Mouse (Mus musculus): ENCODE results near the gene Mrpl40.
"Not testable (repeated sequence)": the region's sequence is repeated elsewhere in the genome, so short reads cannot be mapped to it uniquely, and the experiment has no call there.

Gene Mrpl40

DNA sequence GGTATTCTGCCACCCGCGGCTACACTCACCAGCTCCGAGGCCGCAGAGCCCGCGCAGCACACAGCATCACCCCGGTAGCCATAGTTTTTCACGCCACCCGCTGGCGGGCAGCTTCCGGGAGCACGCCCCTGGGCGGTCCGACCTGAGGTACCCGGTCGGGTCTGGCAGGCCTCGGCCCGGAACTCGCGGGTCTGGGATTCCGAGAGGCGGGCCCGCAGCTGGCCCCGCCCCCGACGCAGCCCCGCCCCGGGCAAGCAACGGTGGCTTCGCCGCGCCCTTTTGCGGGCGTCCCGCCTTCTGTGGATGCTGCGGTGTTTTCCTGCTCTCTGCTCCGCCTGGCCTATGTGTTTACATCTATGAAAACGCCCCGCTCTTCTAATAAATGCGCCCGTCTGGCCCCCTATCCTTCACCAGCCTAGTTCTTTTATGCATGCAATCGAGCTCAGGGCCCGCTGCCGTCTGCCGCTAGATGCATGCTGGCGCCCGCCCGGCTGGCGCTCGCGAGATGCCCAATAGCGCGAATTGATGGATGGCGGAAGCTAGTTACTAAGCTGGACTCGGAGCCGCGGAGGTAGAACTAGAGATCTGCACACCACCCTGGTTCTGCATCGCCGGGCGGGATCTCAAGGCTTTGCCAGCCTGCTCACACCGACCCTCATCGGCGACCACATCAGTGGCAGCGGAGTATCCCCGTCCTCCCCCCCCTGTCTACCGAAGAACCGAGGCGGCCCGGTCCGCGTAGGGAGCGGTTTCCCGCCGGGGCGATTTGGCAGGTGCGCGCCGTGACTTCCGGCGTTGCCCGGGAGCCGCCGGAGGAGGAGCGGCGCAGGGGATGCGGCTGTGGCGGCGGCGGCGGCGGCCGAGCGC is at the start of gene Mrpl40, which contains the start of gene Hira:
Mrpl40 (minus strand) TSS at position 421 of the 867 bp plus-strand sequence.
Hira (plus strand) TSS at position 596 of the 867 bp plus-strand sequence.
- peak; percentile 95 for DNase-seq (ENCODE audit: low spot score in 2 of 2)

DNA sequence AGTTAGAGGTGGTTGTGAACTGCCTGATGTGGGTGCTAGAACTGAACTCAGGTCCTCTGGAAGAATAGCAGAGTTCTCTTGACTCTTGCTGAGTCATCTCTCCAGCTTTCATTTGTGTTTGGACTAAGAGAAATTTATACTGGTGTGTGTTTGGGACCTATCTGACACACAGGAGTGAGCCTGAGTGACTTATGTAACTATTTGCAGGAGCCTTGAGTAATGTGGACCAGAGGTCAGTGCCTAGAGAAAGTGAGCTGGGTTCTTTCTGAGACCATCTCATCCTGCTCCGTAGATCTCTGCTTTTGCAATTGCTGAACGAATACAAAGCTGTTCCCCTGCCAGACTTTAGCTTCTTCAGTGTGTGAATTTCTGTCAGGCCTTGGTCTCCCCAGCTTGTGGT is 45.1 kb upstream of the Mrpl40 start:
- no peak for DNase-seq (ENCODE audit: low spot score in 2 of 2)

DNA sequence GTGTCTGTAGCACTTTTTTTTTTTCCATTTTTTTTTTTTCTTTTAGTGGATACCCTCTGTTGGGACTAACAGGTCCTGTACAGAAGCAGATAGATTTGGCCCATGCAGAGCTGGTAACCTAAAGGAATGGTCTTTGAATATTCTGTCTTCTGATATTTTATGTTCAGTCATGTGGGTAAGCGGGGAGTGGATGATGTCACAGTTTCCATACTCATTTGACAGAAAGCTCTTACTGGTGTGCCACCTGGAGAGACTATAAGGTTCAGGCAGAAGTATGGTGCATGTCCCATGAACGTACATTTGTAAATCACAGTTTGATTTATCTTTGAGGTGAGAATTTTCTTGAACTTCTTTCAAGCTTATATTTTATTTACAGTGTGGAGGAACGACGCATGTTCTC is 39.4 kb upstream of the Mrpl40 start:
- no peak for DNase-seq (ENCODE audit: low spot score in 2 of 2)

DNA sequence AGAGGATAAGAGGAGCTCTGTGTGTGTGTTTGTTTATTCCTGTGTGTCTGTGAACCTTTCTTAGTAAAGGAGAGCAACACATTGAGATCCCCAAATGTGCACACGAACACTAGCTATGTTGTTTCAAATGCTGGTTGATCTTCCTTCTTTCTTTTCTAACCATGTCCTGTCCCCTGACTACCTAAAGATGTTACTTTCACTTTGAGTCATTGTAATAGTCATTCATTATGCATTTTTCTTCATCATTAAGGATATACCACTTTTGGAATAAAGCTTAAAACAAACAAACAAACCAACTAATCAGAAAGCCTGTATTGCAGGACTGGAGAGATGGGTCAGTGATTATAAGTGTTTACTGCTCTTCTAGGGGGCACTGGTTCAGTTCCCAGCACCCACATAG is 29.0 kb upstream of the Mrpl40 start:
- no peak for DNase-seq (ENCODE audit: low spot score in 2 of 2)

DNA sequence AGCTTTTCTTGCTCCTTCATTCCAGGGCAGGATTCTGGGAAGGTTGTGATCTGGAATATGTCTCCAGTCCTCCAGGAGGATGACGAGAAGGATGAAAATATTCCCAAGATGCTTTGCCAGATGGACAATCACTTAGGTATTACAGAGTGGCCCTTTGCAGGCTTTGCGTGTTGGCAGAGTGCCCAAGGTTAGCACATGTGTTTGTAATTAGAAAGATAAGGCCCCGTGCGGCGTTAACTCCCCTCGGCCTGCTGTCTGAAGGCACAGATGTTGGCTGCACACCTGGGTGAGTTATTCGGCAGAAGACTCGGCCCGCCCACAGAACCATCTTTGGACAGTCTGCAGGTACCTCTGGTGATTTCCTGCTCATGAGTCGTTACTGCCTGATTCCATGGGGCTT is 19.8 kb upstream of the Mrpl40 start:
- no peak for DNase-seq (ENCODE audit: low spot score in 2 of 2)

DNA sequence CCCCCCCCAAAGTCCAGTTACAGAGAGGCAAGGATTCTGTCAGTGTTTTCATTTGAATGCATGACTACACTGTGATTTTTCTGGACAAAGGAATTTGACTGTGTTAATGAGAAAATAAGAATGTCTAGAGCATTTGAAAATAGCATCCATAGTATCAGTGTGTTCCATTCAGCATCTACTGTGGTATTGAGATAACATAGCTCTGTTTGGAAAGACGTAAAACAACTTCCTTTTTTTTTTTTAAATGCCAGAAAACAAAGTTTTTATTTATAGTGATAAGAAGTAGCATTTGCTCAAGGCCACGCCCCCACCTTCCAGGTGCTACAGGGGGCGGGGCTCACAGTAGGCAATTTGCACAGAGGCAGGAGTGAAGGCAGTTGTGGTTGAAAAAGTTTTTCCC is 18.6 kb upstream of the Mrpl40 start:
- no peak for DNase-seq (ENCODE audit: low spot score in 2 of 2)

DNA sequence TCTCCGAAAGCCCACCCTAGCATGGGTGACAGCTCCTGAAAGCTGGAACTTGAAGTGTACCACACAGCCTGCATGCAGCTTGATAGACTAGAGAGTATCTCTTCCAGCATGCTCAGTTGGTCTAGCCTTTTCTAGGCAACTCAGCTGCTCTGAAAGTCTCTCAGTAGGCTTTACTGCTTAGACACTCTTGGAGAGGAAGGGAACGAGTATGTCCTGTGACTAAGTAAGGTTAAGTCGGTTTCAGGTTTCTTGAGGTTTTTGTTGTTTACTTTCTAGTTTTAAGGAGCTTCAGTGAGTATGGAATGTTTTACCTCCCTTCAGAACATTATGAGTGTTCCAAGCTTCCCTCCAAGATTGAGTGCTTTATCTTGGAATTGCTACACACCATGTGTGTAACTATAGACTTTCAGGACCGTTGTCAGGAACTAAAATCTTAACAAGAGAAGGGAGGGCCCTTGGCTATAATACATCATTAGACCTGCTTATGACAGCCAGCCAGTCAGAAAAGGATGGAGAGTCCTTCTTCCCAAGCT is 17.2 kb upstream of the Mrpl40 start:
- DNase-seq (ENCODE audit: low spot score in 2 of 2), result no peak

DNA sequence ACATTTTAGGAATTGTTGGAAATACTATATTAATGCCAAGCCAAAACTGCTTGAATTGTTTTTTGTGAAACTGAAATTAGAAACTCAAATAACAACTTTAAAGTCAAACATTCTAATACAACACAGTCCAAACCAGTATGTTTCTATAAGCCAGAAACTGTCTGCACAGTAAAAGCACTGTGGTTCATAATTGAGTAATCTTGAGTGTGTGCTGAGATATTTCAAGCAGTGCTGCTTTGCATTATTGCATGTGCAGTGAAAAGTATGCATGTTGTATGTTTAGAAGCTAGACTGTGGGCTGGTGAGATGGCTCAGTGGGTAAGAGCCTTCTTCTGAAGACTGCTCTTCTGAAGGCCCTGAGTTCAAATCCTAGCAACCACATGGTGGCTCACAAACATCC is 7.4 kb upstream of the Mrpl40 start:
- no peak for DNase-seq (ENCODE audit: low spot score in 2 of 2)

DNA sequence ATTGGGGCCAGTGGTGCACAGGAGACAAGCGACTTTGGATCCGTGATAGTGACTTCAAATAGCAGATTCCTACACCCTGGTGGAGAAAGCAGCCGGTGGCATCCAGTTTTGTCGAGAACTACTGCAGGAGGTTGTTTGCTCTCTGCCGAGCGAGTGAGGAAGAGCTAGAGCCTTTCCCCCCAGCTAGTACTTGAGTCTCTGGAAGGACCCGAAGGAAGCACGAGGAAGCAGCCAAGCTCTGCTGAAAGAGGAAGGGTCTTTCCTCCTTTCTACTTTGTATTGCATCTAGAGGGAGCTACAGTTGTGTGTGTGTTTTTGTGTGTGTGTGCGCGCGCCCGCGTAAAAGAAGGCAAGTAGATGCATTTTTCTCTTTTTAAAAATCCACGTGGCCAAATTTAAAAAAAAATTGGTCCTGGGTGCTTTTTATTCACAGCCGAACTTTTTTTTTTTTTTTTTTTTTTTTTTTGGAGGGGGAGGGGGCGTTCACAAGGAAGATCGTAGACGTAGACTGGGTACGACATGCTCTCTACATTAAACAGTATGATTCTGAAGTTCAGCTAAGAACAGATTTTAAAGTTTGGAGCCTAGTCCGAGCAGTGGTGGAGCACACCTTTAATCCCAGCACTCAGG is 1.5 kb upstream of the Mrpl40 start:
- no peak for DNase-seq (ENCODE audit: low spot score in 2 of 2)

DNA sequence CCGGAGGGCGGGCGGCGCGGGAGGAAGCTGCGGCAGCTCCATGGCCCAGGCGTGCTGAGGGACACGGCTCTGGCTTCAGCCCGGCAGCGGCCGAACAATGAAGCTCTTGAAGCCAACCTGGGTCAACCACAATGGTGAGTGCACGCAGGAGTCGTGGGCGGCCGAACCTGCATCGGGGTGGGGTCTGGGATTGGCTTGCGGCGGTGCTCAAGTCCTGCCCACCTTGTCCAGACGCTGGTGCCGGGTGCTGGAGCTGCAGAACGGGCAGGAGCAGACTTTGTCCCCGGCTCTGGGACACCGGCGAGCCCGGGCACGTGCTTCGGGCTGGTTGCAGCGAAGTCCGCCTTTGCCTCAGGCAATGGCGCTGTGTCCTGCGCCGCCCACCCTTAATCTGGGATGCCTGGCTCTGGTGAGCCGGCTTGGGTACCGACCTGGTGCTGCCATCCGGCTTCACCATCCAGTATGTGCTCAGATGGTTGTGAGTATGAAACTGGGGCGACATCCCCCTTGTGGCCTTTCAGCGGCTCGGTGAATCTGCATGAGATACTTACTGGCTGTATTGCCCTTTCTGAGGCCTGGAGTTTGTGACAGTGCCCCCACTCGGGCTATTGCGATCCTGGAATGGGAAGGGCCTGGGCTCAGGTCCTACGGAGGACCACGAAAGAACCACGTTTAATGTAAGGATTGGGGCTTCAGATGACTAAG is 876 bp upstream of the Mrpl40 start:
- peak; percentile 38 to 41 for DNase-seq (ENCODE audit: low spot score in 2 of 2)

DNA sequence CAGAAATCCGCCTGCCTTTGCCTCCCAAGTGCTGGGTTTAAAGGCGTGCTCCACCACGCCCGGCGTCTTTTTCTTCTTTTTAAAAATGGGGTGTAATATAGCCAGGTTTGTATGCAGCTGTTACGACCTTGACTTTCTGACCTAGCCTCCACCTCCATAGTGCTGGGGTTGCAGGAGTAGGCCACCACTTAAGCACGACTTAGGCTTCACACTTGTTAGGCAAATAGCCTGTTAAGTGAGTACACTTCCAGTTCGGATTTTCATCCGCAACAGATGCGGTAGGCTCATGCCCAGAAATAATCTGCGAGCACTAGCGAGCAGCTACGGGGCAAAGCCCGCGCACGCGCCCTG is 596 bp downstream of the Mrpl40 start:
- DNase-seq (ENCODE audit: low spot score in 2 of 2), result no peak

DNA sequence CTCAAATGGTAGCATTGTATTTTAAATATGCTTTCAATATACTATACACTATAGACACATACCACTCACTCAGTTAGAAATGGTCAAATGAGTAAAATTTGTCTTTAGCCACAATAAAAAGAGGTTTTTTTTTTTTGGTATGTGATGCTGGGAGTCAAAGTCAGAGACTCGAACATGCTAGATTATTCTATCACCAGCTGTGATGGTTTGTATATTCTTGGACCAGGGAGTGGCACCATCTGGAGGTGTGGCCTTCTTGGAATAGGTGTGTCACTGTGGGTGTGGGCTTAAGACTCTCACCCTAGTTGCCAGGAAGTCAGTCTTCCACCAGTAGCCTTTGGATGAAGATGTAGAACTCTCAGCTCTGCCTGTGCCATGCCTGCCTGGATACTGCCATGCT is 6.2 kb downstream of the Mrpl40 start:
- DNase-seq (ENCODE audit: low spot score in 2 of 2), result not testable (repeated sequence)

DNA sequence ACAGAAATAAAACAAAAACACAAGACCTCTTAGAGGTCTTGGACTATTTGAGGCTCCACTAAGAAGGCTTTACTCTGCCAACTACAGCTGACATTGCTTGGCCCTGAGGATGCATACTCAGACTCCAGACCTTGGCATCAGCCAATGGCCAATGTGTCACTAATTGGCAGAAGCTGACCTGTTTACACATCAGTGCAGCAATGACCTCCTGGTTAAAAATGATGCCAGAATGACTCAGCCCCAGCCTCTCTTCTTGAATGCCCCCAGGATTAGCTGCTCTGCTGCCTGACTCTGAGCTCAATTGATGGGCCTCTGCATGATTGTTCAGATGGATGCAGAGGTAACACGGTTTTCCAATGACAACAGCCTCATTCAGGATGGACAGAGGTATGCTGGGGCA is 16.5 kb downstream of the Mrpl40 start:
- peak in 1 of 2 experiments; percentile 15 for DNase-seq (ENCODE audit: low spot score in 2 of 2)

DNA sequence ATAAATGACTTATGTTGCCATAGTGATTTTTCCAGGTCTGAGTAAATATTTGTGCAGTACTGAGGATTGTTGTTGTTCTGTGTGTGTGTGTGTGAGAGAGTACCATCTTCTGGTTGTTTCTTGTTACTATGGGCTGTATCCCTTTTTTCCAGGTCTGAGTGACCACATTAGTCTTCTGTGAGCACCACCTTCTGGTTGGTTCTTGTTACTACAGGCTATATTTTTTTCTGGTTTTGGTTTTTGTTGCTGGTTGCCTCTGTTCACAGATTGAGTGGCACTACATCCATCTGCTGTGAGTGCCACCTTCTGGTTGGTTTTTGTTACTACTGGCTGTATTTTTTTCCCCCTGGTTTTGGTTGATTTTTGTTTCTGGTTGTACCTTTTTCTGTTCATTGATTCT is 18.1 kb downstream of the Mrpl40 start:
- no peak for DNase-seq (ENCODE audit: low spot score in 2 of 2)

DNA sequence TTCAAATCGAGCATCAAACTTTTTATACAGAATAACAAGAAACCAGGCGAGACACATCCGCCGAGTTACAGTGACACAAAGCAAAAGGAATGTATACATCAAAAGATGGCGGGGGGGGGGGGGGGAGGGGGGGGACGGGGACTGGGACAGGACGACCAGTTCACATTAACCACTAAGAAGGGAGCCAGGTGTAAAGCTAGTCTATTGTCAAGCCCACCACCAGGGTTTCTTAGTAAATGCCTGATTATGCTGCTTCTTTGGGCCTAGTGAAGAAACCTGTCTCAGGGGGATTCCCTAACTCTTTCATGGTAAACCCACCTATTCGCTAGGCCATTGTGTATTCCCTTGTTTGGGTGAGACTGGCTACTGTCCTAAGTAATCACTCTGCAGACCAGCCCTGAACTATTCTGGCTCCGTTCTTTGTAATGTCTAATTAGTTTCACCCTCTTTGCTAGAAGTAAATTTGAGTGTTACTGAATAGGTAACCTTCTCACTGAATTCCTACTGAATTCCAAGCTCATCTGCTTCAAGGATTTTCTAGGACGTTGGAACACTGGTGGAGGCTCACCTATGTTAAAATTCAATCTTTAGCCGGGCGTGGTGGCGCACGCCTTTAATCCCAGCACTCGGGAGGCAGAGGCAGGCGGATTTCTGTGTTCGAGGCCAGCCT is 27.0 kb downstream of the Mrpl40 start:
- DNase-seq (ENCODE audit: low spot score in 2 of 2), result not testable (repeated sequence)

DNA sequence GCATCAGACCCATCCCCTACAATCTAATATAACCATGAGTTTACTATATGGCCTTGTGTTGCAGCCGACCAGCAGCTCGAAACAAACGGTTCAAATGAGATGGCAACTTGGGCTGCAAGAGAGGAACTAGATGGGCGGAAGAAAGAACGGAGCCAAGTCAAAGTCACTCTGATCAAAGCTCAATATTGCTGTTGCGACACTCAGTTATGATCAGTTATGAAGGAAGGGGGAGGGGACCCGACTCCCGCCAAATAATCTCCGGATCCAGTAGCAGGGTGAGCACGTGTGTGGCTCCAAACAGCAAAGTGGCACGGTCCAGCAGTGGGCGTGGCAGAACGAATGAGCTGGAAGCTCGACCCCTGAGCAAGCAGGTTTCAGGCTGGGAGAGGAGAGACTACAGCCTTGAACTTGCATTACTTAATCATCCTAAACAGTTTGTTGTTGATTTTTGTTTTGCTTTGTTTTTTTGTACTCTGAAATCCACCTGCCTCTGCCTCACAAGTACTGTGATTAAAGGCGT is 30.3 kb downstream of the Mrpl40 start:
- DNase-seq (ENCODE audit: low spot score in 2 of 2), result no peak

DNA sequence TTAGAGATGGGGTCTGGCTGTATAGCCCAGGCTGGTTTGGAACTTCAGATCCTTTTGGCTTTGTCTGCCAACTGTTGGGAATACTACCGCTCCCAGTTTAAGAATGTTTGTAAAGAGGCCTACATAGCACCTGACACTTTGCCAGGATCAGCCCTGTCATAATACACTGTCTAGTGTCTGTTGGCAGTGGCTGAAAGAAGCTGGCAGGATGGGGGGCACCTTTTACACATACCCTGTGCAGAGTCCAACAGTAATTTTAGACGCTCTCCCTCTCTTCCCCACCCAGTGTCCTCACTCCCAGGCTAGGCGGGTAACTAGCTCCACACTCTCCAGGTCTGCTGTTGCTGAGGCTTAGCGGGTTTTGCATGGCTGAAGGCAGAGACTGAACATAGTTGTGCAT is 38.3 kb downstream of the Mrpl40 start:
- DNase-seq (ENCODE audit: low spot score in 2 of 2), result no peak

DNA sequence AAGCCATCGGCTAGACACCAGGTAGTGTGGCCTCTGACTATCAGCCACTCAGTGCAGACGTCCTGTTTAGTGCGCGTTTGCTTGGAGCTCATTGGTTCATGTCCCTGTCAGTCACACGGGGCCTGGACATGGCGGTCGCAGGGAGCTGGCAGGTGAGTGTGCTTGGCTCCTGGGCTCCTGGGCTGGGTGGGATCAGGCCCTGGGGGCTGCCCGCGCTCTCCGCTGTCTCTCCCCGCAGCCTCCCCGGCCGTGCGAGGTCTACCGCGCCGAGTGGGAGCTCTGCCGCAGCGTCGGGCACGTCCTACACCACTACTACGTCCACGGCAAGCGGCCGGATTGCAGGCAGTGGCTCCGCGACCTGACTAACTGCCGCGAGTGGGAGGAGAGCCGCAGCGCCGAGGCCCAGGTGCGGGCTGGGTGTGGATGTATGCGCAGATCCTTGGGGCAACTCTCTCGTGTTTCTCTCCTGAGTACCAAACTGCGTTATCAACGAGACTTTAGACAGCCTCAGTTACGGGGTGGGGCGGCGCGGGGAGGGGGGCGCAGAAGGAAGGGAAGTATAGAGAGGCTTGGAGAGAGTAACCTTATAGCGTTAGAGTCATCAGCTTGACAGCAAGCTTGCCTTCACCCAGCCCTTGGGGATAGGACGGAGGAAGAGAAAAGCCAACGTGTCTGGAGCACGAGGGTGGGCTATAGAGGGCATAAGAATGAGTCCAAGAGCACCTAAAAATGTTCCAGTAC is 40.0 kb downstream of the Mrpl40 start, which contains the start of the genes 2510002D24Rik and Gm28539:
2510002D24Rik (plus strand) TSS at position 111 of the 741 bp plus-strand sequence.
Gm28539 (plus strand) TSS at position 117 of the 741 bp plus-strand sequence.
- DNase-seq (ENCODE audit: low spot score in 2 of 2), result peak; percentile 93 to 96

DNA sequence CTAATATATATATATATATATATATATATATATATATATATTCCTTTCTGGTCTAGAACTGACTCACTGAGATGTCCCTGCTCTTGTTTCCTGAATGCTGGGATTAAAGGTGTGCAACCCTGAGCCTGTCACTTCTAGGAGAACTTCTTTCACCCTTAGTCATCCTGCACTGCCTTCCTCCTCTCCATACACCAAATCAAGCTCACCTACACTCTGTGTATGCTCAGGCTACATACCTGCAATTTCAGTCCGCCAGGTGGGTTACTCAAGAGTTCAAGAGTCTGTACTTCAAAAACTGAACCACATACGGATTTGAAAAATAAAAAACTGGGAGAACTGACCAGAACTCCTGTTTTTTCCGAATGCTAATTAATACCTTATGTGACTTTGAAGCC is 40.6 kb downstream of the Mrpl40 start:
- no peak for DNase-seq (ENCODE audit: low spot score in 2 of 2)

DNA sequence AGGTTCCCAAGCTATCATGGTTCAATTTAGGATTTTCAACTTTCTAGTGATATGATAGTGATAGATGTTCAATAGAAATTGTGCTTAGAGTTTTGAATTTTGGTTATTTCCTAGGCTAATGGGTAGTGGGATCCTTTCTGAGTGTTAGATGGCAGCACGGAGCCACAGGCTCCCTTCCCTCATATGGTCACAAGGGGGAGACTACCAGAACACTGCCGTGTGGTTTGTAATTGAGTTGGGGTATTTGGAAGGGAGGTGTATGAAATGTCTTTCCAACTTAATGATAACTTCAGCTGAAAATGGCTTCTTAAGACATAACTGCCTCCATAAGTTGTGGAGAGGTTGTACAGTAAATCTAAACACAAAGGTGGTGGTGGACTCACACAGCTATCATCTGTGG is 43.2 kb downstream of the Mrpl40 start:
- no peak for DNase-seq (ENCODE audit: low spot score in 2 of 2)

DNA sequence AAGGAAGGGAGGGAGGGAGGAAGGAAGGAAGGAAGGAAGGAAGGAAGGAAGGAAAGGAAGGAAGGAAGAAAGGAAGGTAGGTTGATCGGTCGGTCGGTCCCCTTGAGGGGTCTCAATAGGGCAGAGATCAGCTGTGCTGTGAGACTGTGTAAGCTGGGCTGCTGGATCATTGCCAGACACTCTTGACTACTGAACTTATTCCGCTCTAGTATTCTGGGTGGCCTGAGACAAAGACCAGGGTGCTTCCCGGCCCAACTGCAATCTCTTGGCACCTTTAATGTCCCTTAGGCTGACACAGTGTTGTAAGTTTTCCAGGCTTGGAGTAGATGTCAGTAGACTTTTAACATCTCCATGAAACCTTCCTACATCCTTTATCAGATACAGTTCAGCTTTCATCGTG is 47.6 kb downstream of the Mrpl40 start:
- DNase-seq (ENCODE audit: low spot score in 2 of 2), result no peak
